Mouse (Mus musculus) limb, embryonic 10.5 days (tissue): ENCODE measurements around the gene Amy2a3. TPM values are rescaled to one million over a fixed set of nuclear protein-coding genes. Genes with fewer than 3 reads are reported as not detected.
"Not testable (repeated sequence)": the region's sequence is repeated elsewhere in the genome, so short reads cannot be mapped to it uniquely, and the experiment has no call there.

Experiments
- DNase-seq: peaks from one replicate; pipeline ENCODE4 v3.0.0-alpha.2; 2017; ENCODE audit warnings: low spot score
- H3K27ac ChIP-seq: fragments of 300-500 bp; sonication (generic); 2 replicates; pipeline ENCODE4 v1.5.1; 2016; ENCODE audit warnings: mild to moderate bottlenecking
- H3K27me3 ChIP-seq: fragments of 300-500 bp; sonication (generic); 2 replicates; pipeline ENCODE4 v1.6.1; 2016; ENCODE audit warnings: low read depth, mild to moderate bottlenecking; ENCODE audit not compliant: poor library complexity, severe bottlenecking
- H3K36me3 ChIP-seq: fragments of 300-500 bp; sonication (generic); 2 replicates; pipeline ENCODE4 v1.6.1; 2016; ENCODE audit warnings: mild to moderate bottlenecking, moderate library complexity
- H3K4me1 ChIP-seq: fragments of 300-500 bp; sonication (generic); 2 replicates; pipeline ENCODE4 v1.6.1; 2016
- H3K4me3 ChIP-seq: fragments of 300-500 bp; sonication (generic); 2 replicates; pipeline ENCODE4 v1.5.1; 2016; ENCODE audit warnings: mild to moderate bottlenecking, moderate library complexity
- H3K9me3 ChIP-seq: fragments of 300-500 bp; sonication (generic); replicated peaks from 2 replicates; pipeline ENCODE4 v1.6.1; 2016; ENCODE audit warnings: mild to moderate bottlenecking
- WGBS: fragments of 180-500 bp; shearing (Covaris S2); methylation state at CpG from one replicate; pipeline ENCODE4 v1.1.7; 2016; 5-methylcytosine and 5-hydroxymethylcytosine counted together
- polyA plus RNA-seq: library from polyadenylated mRNA; unstranded; fragments of >200 nt; fragmentation: Nextera tagmentation; extraction: Ambion mirVana; gene quantifications from 2 replicates; pipeline ENCODE4 v1.2.1, GENCODE M21; 2016

Amy2a3 gene
- polyA plus RNA-seq = not detected in 2 replicates

GRCm38 (mm10) chr3:113323952-113324351, at the start of gene Amy2a3:
Gene Amy2a3, minus strand, starts transcription at chr3:113324052.
- H3K36me3 ChIP-seq, H3K27me3 ChIP-seq, H3K9me3 ChIP-seq, DNase-seq, H3K27ac ChIP-seq, H3K4me3 ChIP-seq, H3K4me1 ChIP-seq: not testable (repeated sequence)
- WGBS = no CpG with 5 or more reads among the region's 4 CpGs

DNA sequence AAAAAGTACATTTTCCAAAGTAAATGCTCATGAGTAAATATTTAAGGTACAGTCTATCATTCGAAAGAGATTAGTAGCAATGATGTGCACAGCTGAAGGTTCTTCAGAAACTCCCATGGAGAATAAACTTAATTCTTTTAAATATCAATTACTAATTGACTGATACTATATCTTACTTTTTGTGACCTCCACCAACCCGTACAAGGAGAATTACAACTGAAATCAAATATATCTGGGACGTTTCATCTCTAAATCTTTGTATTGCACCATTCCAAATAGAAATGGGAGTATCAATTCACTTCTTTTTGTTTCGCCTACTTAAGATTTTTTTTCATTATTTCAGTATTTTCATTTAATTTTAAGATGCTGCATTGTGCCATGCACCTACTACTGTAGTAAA, 32.7 kb upstream of the Amy2a3 start, which contains the start of gene Amy2a2:
TSS of gene Amy2a2 (minus strand) at position 101 of the 400 bp plus-strand sequence.
- H3K9me3 ChIP-seq, H3K27me3 ChIP-seq, H3K4me1 ChIP-seq, H3K4me3 ChIP-seq, DNase-seq, H3K27ac ChIP-seq, H3K36me3 ChIP-seq: not testable (repeated sequence)
- no CpG with 5 or more reads among the region's 4 CpGs for WGBS

GRCm38 (mm10) chr3:113345484-113345883, 21.6 kb upstream of the Amy2a3 start:
- H3K9me3 ChIP-seq, H3K4me1 ChIP-seq, H3K27me3 ChIP-seq, DNase-seq, H3K27ac ChIP-seq, H3K36me3 ChIP-seq, H3K4me3 ChIP-seq: not testable (repeated sequence)

- not testable (repeated sequence) for H3K4me3 ChIP-seq, DNase-seq, H3K36me3 ChIP-seq, H3K9me3 ChIP-seq, H3K27me3 ChIP-seq, H3K27ac ChIP-seq, H3K4me1 ChIP-seq
- WGBS = no CpG with 5 or more reads among the region's 3 CpGs
Measured at GRCm38 (mm10) chr3:113312937-113313336, 10.9 kb downstream of the Amy2a3 start.

DNA sequence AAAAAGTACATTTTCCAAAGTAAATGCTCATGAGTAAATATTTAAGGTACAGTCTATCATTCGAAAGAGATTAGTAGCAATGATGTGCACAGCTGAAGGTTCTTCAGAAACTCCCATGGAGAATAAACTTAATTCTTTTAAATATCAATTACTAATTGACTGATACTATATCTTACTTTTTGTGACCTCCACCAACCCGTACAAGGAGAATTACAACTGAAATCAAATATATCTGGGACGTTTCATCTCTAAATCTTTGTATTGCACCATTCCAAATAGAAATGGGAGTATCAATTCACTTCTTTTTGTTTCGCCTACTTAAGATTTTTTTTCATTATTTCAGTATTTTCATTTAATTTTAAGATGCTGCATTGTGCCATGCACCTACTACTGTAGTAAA, 32.5 kb downstream of the Amy2a3 start, which contains the start of gene Amy2a4:
TSS of gene Amy2a4 (minus strand) at position 101 of the 400 bp plus-strand sequence.
- not testable (repeated sequence) for H3K4me1 ChIP-seq, H3K9me3 ChIP-seq, DNase-seq, H3K4me3 ChIP-seq, H3K27ac ChIP-seq, H3K27me3 ChIP-seq, H3K36me3 ChIP-seq
- no CpG with 5 or more reads among the region's 4 CpGs for WGBS

GRCm38 (mm10) chr3:113280285-113280684, 43.6 kb downstream of the Amy2a3 start:
- H3K27me3 ChIP-seq, H3K27ac ChIP-seq, H3K36me3 ChIP-seq, DNase-seq, H3K4me3 ChIP-seq, H3K4me1 ChIP-seq, H3K9me3 ChIP-seq: not testable (repeated sequence)

- not testable (repeated sequence) for H3K4me3 ChIP-seq, DNase-seq, H3K27me3 ChIP-seq, H3K9me3 ChIP-seq, H3K27ac ChIP-seq, H3K36me3 ChIP-seq, H3K4me1 ChIP-seq
Measured at GRCm38 (mm10) chr3:113279586-113279985, 44.3 kb downstream of the Amy2a3 start.

Other genes with a start within 250 kb of the Amy2a3 start
- not detected in 2 replicates for gene Amy2a5, start 65.2 kb downstream of the Amy2a3 start, polyA plus RNA-seq
- not detected in 2 replicates for gene Amy2a4, start 32.6 kb downstream of the Amy2a3 start, polyA plus RNA-seq
- not detected in 2 replicates for gene Amy2a2, start 32.6 kb upstream of the Amy2a3 start, polyA plus RNA-seq
- gene Amy2a1, start 208.4 kb upstream of the Amy2a3 start, polyA plus RNA-seq = not detected in 2 replicates